Mouse (Mus musculus): ENCODE results near the gene Snap25.

GRCm38 (mm10) chr2:136674077-136674757 is 39.0 kb upstream of the Snap25 start:
- TF ChIP-seq POLR2A (IDR thresholded peaks at IDR 0.05; ENCODE audit: control insufficient read depth, low read depth, low read length) (no peak), CTCF (IDR thresholded peaks at IDR 0.05; ENCODE audit: control insufficient read depth, insufficient read depth, insufficient replicate concordance, low read depth, low read length) (no peak)

All from testis, adult 2 months (tissue).